Mouse (Mus musculus) MEL-GATA-1-ER (cell line): ENCODE measurements around the gene Prpf31.

Experiments
- DNase-seq: peaks from one replicate; pipeline ENCODE4 v3.0.0-alpha.2; 2012; ENCODE audit warnings: low read depth; ENCODE audit errors: extremely low read depth

Gene Prpf31

DNA sequence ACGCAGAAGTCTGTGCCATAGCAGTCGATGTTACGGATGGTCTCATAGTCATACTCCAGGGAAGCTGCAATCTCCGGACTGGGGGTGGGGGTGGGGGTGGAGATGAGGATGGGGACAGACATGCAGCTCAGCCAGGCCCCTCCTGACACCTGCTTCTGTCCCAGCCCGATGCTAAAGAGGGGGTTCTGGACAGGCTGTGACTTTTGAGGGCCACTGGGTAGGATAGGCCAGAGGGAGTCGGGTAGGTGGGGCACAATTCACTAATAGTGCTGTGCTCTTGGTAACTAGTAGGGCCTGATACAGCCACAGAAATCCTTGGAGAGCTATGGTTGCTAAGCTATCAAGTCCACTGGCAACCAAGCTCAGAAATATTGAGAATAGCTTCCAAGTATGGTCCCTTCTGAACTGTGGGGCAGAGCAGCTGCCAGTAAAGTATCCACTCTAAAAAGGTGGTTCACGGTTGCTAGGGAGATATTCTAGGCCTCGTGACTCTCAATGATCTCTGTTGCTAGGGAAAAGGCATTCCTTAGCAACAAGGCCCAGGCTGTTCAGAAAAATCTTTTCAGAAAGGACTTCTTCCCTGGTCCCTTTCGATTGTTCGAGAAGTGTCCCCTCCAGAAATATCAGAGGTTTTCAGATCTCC, 54.2 kb downstream of the Prpf31 start:
- DNase-seq, result no peak

DNA sequence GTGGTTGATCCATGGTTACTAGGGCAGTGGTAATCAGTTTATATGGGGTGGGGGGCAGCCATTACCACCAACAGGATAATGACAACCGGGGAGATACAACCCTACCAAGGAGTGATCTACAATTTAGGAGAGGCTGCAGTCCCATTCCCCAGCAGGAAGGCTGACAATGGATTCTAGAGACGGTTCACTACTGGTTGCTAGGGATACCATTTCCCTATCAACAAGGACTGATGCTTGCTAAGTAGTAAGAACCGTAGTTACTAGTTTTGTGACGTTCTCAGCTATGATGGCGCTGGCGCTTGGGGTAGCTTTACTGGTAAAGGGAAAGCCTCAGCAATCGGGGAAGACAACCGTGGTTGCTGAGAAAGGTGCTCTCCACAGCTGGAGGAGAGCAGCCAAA, 54.9 kb downstream of the Prpf31 start:
- DNase-seq, result no peak

DNA sequence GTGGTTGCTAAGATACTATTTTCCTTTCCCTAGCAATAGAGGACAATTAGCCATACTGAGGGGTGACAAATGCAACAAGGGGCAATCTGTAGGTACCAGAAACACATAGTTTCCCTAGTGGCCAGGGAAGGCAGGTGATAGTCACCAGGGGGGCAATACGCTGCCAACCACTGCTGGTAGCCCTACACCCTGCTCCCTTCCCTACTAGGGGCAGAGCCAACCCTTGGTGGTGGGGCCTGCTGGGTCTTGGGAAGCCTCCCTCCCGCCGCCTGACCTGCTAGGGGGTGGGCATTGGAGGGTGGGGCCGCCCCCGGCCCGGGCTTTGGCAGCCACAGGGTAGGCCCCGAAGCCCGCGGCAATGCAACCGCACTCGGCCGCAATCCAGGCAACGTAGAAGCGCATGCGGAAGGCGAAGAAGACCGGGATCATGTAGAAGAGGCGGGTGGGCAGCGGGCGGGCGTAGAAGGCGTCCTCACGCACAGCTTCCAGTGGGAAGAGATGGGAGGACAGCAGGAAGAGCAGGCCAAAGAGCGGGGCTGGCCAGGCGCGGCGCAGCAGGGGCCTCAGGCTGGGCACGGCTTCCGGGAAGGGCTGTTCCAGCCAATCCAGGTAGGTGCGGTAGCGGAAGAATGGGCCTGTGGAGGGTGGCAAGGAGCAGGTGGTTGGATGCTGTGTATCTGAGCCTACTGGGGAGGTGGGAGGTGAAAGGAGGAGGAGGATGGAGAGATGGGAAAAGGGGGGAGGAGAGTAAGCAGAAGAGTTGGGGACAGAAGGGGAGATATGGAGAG, 55.8 kb downstream of the Prpf31 start:
- no peak for DNase-seq

DNA sequence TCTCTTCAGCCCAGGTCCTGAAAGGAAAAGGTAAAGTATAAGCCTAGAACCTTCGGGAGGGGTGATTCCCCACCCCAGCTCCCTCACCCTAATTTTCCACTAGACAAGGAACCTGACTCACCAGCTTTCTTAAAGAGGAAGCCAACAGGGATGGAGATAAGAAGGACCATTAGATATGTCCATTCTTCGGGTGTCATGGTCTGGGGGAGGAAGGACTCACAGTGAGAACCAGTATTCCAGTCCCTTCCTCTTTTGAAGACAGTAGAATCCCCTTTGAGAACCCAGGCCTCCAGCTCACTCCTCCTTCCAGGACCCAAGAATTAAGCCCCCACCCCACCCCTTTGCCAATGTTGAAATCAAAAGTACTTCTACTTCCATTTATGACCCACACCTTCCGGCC, 62.1 kb downstream of the Prpf31 start:
- DNase-seq, result peak; percentile 65
